Mouse (Mus musculus) forebrain, embryonic 15.5 days (tissue): ENCODE data around the gene Klhl29. TPM values are rescaled to one million over a fixed set of nuclear protein-coding genes. Genes with fewer than 3 reads are reported as not detected.

Source experiments
- ATAC-seq: fragments of 200-750 bp; cut with Nextera tagmentation; replicated peaks from 2 replicates; pipeline ENCODE4 v1.8.0; 2017; ENCODE audit warnings: mild to moderate bottlenecking, moderate TSS enrichment, moderate library complexity
- H3K27ac ChIP-seq: fragments of 300-500 bp; sonication (generic); replicated peaks from 2 replicates; pipeline ENCODE4 v1.5.1; 2015; ENCODE audit warnings: mild to moderate bottlenecking, inconsistent platforms
- H3K27me3 ChIP-seq: fragments of 300-500 bp; sonication (generic); 2 replicates; pipeline ENCODE4 v1.6.1; 2015; ENCODE audit warnings: inconsistent platforms
- H3K36me3 ChIP-seq: fragments of 300-500 bp; sonication (generic); 2 replicates; pipeline ENCODE4 v1.6.1; 2015; ENCODE audit warnings: mild to moderate bottlenecking, inconsistent platforms
- H3K4me1 ChIP-seq: fragments of 300-500 bp; sonication (generic); 2 replicates; pipeline ENCODE4 v1.6.1; 2015; ENCODE audit warnings: inconsistent platforms
- H3K4me2 ChIP-seq: fragments of 300-500 bp; sonication (generic); replicated peaks from 2 replicates; pipeline ENCODE4 v1.6.1; 2015; ENCODE audit warnings: mild to moderate bottlenecking, inconsistent platforms
- H3K4me3 ChIP-seq: fragments of 300-500 bp; sonication (generic); 2 replicates; pipeline ENCODE4 v1.5.1; 2015; ENCODE audit warnings: mild to moderate bottlenecking, inconsistent platforms
- H3K9ac ChIP-seq: fragments of 300-500 bp; sonication (generic); replicated peaks from 2 replicates; pipeline ENCODE4 v1.6.1; 2015; ENCODE audit warnings: mild to moderate bottlenecking, inconsistent platforms
- H3K9me3 ChIP-seq: fragments of 300-500 bp; sonication (generic); 2 replicates; pipeline ENCODE4 v1.6.1; 2016; ENCODE audit warnings: inconsistent platforms
- WGBS: fragments of 180-500 bp; shearing (Covaris S2); methylation state at CpG from one replicate; pipeline ENCODE4 v1.1.7; 2015; ENCODE audit warnings: mixed read lengths; 5-methylcytosine and 5-hydroxymethylcytosine counted together
- polyA plus RNA-seq: library from polyadenylated mRNA; unstranded; fragments of >200 nt; fragmentation: Nextera tagmentation; extraction: Ambion mirVana; gene quantifications from 2 replicates; pipeline ENCODE4 v1.2.1, GENCODE M21; 2015

Klhl29 gene
- polyA plus RNA-seq, 1 experiment from 2014 or later, result 6.5 TPM

DNA sequence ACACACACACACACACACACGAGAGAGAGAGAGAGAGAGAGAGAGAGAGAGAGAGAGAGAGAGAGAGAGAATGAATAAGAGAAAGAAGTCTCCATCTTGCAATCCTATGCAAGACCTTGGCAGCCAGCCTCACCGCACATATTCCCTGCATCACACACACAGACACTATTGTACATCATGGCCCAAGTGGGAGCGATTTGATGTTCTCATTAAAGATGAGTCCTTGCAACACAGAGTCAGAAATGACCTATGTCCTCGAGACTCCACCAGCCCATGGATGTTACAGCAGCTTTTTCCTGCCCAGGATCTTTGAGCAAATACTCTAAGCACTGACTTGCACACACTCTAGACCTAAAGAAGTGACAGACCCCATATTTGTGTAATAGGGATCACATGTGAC is 114.0 kb downstream of the Klhl29 start:
- Histone ChIP-seq H3K9me3 (no peaks in the 10 kb centered on the region), H3K27me3 (no peaks in the 10 kb centered on the region), H3K36me3 (no peaks in the 10 kb centered on the region), H3K9ac (no peak overlapping the region), H3K4me2 (no peak overlapping the region), H3K4me3 (no peak overlapping the region), H3K27ac (no peak overlapping the region), H3K4me1 (no peaks in the 10 kb centered on the region)
- no peak for ATAC-seq
- 81% methylated on average over 3 of the region's 4 CpGs for WGBS

DNA sequence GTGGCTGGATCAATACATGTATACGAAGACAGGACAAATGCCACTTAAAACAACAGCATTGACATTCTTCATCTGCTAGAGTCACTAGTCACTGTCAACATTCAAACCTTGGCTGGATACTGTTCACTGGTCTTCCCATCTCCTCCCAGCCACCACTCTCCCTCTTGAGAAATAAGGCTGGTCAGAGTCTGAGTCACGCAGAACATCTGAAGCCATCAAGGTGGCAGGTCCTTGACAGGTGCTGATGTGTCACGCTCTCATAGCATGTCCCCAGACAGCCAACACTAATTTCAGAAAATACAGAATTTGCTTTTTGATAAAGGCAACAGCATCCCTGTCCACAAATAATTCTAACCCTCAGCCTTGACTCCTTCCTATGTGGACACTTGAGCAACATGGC is 116.7 kb downstream of the Klhl29 start:
- Histone ChIP-seq H3K9me3 (no peaks in the 10 kb centered on the region), H3K27me3 (no peaks in the 10 kb centered on the region), H3K4me3 (no peak overlapping the region), H3K27ac (no peak overlapping the region), H3K36me3 (no peaks in the 10 kb centered on the region), H3K9ac (no peak overlapping the region), H3K4me2 (no peak overlapping the region), H3K4me1 (peaks cover 22% of the 10 kb centered on the region)
- 92% methylated on average over 3 of the region's 3 CpGs for WGBS
- ATAC-seq, result no peak

DNA sequence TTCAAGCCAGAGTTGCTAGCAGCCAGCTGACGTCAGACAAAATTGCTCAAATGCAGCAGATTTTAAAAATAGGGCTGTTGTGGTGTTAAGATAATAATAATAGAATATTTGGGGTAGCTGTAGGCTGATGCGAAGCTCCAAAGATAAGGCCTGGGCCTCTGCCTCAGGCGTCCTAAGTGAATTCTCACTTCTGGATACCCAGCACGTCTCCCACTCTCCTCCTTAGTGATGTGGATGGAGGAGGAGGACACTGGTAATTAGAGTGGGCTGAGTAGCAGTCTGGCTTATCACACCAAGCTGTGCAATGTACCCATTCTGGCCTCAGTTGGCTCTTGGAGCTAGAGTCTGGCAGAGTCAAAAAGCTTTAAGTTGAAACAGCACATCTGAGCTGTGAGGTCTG is 118.3 kb downstream of the Klhl29 start:
- peaks cover 35% of the 10 kb centered on the region for H3K4me1 ChIP-seq
- no peak overlapping the region for H3K27ac ChIP-seq
- no peak overlapping the region for H3K9ac ChIP-seq
- no peaks in the 10 kb centered on the region for H3K27me3 ChIP-seq
- ATAC-seq, result no peak
- H3K36me3 ChIP-seq, result no peaks in the 10 kb centered on the region
- 71% methylated on average over 4 of the region's 4 CpGs for WGBS
- no peak overlapping the region for H3K4me2 ChIP-seq
- H3K9me3 ChIP-seq, result no peaks in the 10 kb centered on the region
- no peak overlapping the region for H3K4me3 ChIP-seq

DNA sequence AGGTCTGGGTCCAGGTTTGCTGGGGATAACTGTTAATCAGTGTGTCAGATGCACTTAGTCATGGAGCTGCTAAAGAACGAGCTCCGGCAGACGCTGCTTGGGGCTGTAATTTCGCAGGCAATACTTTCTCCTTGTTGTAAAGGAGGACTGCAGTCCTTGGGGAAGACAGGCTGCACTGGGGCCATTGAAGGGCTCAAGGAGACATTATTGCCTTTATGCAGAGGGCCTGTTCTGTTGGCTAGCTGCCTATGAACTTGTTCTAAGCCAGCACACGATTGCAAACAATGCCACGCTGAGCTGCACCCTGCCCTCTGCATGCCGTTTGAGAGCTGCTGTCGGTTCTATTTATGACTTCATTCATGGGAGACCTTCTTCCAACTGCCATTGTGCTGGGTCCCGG is 120.4 kb downstream of the Klhl29 start:
- no peak overlapping the region for H3K4me2 ChIP-seq
- peaks cover 35% of the 10 kb centered on the region for H3K4me1 ChIP-seq
- WGBS, result 26% methylated on average over 9 of the region's 9 CpGs
- H3K27ac ChIP-seq, result no peak overlapping the region
- no peak overlapping the region for H3K9ac ChIP-seq
- no peak overlapping the region for H3K4me3 ChIP-seq
- no peak for ATAC-seq
- no peaks in the 10 kb centered on the region for H3K27me3 ChIP-seq
- H3K36me3 ChIP-seq, result no peaks in the 10 kb centered on the region
- H3K9me3 ChIP-seq, result no peaks in the 10 kb centered on the region

DNA sequence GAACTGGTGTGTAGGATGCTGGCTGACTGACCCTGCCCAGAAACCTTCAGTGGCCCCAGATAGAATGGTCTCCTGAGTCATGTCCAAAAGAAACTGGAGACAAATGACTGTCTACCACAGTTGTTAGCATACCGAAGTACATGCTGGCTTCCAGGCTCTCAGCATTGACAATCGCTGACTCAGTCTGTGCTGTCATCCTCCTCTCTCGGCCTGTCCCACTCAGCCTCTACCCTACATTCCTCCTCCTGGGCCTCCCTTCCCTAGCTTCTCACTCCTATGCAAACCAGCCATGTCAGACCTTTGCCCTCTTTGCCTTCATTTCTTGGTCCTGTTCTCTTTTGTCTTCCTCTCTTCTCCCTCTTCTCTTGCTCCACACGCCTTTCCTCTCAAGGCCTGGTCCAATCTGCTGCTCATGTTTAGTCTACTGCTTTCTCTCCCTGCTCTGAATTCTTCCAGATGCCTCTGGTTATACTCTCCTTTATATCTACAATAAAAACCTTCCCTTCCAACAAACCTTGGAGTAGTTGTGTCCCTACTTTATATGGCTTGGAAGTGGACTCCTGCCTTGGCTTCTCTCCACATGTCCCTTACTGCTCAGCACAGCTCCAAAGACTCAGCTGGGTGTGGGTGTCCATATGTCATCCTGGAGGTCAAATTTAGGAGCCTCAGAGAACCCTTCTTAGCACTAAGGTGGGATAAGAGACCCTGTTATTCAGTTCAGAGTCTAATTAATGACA is 121.1 kb downstream of the Klhl29 start:
- Histone ChIP-seq H3K4me3 (no peak overlapping the region), H3K27me3 (no peaks in the 10 kb centered on the region), H3K9me3 (no peaks in the 10 kb centered on the region), H3K4me1 (peaks cover 35% of the 10 kb centered on the region), H3K36me3 (no peaks in the 10 kb centered on the region), H3K27ac (no peak overlapping the region), H3K4me2 (no peak overlapping the region), H3K9ac (no peak overlapping the region)
- WGBS, result 91% methylated on average over 4 of the region's 4 CpGs
- no peak for ATAC-seq

DNA sequence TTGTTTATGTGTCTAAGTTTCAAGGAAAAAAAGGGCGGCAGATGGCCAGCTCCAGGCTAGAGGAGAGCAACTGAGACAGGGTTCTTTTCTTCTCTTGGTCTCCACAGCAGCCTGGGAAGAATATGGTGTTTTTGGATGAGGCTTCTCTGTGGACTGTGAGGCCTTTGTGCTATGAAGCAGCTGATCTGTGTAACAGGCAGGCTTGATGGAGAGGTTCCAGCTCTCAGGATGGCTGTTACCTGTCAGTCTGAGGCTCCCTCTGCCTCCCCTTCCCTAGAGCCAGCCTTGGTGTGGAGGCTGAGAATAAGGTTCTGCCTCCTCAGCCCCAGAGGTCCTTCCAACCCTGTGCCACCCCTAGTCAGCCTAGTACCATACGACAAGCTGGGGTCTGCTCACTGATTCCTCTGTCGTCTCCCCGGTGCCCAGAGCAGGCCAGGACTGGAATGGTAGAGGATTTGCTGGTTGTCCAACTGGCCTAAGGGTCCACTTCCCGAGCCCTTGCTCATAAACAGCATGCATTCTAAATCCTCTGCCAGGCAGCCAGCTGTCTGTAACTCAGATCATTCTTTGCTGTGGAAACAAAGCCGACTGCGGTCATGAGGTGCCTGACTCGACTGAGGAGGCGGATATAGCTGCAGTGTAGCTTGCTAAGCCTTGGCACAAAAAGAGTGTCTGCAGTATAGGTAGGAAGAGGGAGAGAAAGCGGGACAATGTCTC is 122.0 kb downstream of the Klhl29 start:
- H3K9me3 ChIP-seq, result no peaks in the 10 kb centered on the region
- H3K4me2 ChIP-seq, result no peak overlapping the region
- H3K36me3 ChIP-seq, result no peaks in the 10 kb centered on the region
- no peaks in the 10 kb centered on the region for H3K27me3 ChIP-seq
- peak overlapping the region; percentile 73 for H3K27ac ChIP-seq
- 42% methylated on average over 10 of the region's 10 CpGs for WGBS
- ATAC-seq, result peak; percentile 37
- H3K4me3 ChIP-seq, result no peak overlapping the region
- peaks cover 35% of the 10 kb centered on the region for H3K4me1 ChIP-seq
- H3K9ac ChIP-seq, result no peak overlapping the region

DNA sequence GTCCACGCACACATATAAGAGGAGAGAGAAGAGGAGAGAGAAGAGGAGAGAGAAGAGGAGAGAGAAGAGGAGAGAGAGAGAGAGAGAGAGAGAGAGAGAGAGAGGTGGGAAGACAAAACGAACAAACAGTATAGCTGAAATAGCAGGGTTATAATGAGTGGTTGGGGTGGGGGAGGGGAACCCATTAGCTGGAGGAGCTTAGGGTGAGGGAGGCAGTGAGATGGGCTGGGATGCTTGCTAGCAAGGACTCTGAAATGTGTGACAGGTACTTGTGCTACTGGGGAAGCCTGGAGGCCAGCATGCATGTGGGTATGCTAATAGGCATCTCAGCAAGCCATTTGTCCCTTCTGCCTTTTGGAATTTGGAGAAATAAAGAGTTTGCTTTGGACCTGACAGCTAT is 122.9 kb downstream of the Klhl29 start:
- H3K27me3 ChIP-seq, result no peaks in the 10 kb centered on the region
- no peak overlapping the region for H3K4me3 ChIP-seq
- no peak overlapping the region for H3K4me2 ChIP-seq
- no peak for ATAC-seq
- no peaks in the 10 kb centered on the region for H3K36me3 ChIP-seq
- H3K27ac ChIP-seq, result peak overlapping the region; percentile 73; the same call in 1 of the 2 replicates
- peaks cover 38% of the 10 kb centered on the region for H3K4me1 ChIP-seq
- 59% methylated on average over 2 of the region's 2 CpGs for WGBS
- no peak overlapping the region for H3K9ac ChIP-seq
- no peaks in the 10 kb centered on the region for H3K9me3 ChIP-seq

DNA sequence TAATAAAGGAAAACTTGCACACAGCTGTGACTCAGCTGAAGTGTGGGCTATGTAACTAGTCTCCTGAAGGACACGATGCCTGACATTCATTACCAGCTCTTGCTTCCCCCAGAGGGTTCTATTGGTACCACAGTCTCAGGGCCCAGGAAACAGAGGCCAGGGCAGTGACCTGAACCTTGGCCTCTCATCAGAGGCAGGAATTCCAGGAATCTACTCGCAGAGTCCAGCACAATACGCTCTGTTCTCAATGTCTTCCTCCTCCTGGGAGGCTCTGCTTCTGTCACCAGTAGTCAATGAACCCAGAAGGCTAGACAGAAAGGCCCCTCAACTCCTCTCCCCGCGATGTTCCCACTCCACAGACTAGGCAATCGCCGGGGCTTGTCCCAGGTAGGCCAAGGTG is 125.4 kb downstream of the Klhl29 start:
- H3K9me3 ChIP-seq, result no peaks in the 10 kb centered on the region
- ATAC-seq, result no peak
- H3K27me3 ChIP-seq, result no peaks in the 10 kb centered on the region
- no peaks in the 10 kb centered on the region for H3K36me3 ChIP-seq
- H3K4me3 ChIP-seq, result no peak overlapping the region
- peaks cover 44% of the 10 kb centered on the region for H3K4me1 ChIP-seq
- WGBS, result 63% methylated on average over 7 of the region's 7 CpGs
- no peak overlapping the region for H3K4me2 ChIP-seq
- no peak overlapping the region for H3K9ac ChIP-seq
- no peak overlapping the region for H3K27ac ChIP-seq

DNA sequence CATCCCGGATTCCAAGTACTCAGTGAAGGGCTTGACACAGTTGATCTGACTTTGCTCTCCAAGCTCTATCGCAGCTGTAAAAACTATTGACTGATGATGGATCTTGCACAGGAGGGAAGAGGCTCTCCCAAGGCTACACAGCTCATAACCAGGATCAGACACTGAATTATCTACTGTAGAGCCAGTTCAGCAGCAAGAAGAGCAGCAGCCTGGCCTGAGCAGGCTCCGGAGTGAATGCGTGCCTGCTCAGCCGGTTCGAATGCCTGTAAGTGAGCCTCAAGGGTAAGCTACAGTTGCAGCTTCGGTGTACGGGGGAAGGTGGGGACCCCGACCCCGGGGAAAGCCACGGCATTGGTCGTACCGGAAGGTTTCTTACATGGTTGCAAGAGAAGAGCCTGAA is 126.4 kb downstream of the Klhl29 start:
- H3K4me3 ChIP-seq, result no peak overlapping the region
- H3K27me3 ChIP-seq, result no peaks in the 10 kb centered on the region
- H3K27ac ChIP-seq, result no peak overlapping the region
- no peak for ATAC-seq
- H3K4me2 ChIP-seq, result no peak overlapping the region
- H3K4me1 ChIP-seq, result peaks cover 38% of the 10 kb centered on the region
- no peak overlapping the region for H3K9ac ChIP-seq
- WGBS, result 92% methylated on average over 13 of the region's 13 CpGs
- H3K36me3 ChIP-seq, result no peaks in the 10 kb centered on the region
- H3K9me3 ChIP-seq, result no peaks in the 10 kb centered on the region

DNA sequence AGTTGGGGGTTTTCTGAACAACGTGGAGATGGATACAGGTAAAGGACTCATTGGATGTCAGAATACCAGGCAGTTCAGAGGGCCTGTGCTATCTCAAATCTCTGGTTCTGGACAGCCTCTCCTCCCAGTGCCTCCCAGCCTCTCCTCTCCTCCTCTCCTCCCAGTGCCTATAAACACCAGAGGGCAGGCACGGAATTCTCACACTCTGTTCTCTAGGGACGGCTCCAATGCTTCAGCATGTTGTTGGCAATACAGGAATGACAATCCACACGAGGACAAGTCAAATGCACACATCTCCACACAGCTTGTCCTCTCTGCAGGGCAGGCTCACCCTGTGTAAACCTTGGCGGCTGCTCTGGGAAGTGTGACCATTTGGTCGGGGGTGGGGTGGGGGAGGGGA is 128.0 kb downstream of the Klhl29 start:
- H3K4me3 ChIP-seq, result no peak overlapping the region
- WGBS, result 50% methylated on average over 6 of the region's 6 CpGs
- ATAC-seq, result no peak
- no peaks in the 10 kb centered on the region for H3K9me3 ChIP-seq
- peaks cover 34% of the 10 kb centered on the region for H3K4me1 ChIP-seq
- H3K36me3 ChIP-seq, result no peaks in the 10 kb centered on the region
- no peak overlapping the region for H3K9ac ChIP-seq
- no peak overlapping the region for H3K27ac ChIP-seq
- no peaks in the 10 kb centered on the region for H3K27me3 ChIP-seq
- H3K4me2 ChIP-seq, result no peak overlapping the region

DNA sequence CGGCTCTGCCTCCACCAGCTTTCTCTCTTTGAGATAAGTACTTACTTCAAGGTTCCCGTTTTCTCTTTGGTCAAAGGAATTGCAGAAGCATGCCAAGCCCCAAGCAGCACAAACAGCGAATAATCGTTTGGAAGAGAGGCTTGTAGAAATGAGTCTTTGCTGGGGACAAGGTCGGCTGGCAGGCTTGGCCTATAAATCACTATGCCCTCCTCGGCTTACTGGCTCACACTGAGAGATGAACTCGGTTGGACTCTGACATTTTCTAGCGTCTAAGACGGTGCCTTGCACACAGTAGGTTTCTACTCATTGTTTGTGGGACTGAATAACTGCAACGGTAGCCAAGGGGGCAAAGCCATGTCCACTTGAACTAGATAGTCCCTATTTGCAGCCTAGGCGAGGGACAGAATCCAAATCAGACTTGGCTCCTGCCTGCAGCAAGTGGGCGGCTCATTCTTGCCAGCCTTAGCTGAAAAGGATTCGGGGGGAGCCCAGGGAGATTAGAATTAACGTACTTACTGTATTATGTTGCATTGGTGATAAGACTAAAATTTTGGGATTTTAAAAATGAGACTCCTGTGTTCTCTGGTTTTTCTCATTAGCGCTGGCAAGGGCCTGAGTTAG is 128.7 kb downstream of the Klhl29 start:
- no peak overlapping the region for H3K9ac ChIP-seq
- ATAC-seq, result no peak
- WGBS, result 66% methylated on average over 15 of the region's 15 CpGs
- no peaks in the 10 kb centered on the region for H3K36me3 ChIP-seq
- H3K27ac ChIP-seq, result no peak overlapping the region; the same call in 1 of the 2 replicates
- H3K4me1 ChIP-seq, result peaks cover 38% of the 10 kb centered on the region
- H3K27me3 ChIP-seq, result no peaks in the 10 kb centered on the region
- no peak overlapping the region for H3K4me3 ChIP-seq
- no peaks in the 10 kb centered on the region for H3K9me3 ChIP-seq
- no peak overlapping the region for H3K4me2 ChIP-seq

DNA sequence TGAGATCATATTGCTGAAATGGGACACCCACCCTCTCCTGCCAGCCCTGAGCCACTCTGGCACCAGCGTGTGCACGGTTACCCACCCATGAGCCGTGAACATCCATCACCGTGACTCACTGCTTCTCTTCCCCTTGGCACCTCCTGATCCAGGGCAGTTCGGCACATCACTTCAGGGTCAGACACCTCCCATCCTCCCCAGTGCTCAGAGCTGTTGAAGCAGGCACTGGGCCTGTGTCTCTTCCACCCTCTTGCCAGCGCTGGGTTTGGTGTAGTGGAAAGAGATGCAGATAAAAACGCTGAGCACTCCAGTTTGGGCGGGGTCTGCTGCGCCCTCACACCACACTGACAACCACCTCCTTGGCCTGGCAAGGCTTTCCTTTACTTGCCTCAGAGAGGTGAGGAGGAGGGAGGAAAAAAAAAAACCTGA is 129.3 kb downstream of the Klhl29 start:
- H3K9ac ChIP-seq, result no peak overlapping the region
- H3K4me3 ChIP-seq, result no peak overlapping the region
- no peaks in the 10 kb centered on the region for H3K9me3 ChIP-seq
- H3K27ac ChIP-seq, result no peak overlapping the region
- ATAC-seq, result no peak
- H3K4me2 ChIP-seq, result no peak overlapping the region
- no peaks in the 10 kb centered on the region for H3K36me3 ChIP-seq
- WGBS, result 86% methylated on average over 9 of the region's 9 CpGs
- peaks cover 43% of the 10 kb centered on the region for H3K4me1 ChIP-seq
- no peaks in the 10 kb centered on the region for H3K27me3 ChIP-seq
